Mouse (Mus musculus) adrenal gland, postnatal 25 days (tissue): Measurements from ENCODE around the gene Epb41l2. TPM values are rescaled to one million over a fixed set of nuclear protein-coding genes. Genes with fewer than 3 reads are reported as not detected.

Source experiments
- total RNA-seq: library from RNA; stranded (reverse); gene quantifications from 2 replicates; pipeline ENCODE4 v1.2.3, GENCODE M21; 2021

Gene Epb41l2
- total RNA-seq, 1 experiment from 2014 or later = 82.6 TPM

Other genes with a start within 250 kb of the Epb41l2 start
- 63.4 and 86.2 TPM in 2 replicates for gene Akap7, start 51.9 kb upstream of the Epb41l2 start, total RNA-seq
- not detected in 2 replicates for gene Smlr1, start 176.5 kb downstream of the Epb41l2 start, total RNA-seq